Mouse (Mus musculus): ENCODE data around the gene Sac3d1.
A peak's percentile ranks its signal among the peaks of the same experiment; 100 is the strongest.
"Not testable (repeated sequence)": the region's sequence is repeated elsewhere in the genome, so short reads cannot be mapped to it uniquely, and the experiment has no call there.

Sac3d1 gene

DNA sequence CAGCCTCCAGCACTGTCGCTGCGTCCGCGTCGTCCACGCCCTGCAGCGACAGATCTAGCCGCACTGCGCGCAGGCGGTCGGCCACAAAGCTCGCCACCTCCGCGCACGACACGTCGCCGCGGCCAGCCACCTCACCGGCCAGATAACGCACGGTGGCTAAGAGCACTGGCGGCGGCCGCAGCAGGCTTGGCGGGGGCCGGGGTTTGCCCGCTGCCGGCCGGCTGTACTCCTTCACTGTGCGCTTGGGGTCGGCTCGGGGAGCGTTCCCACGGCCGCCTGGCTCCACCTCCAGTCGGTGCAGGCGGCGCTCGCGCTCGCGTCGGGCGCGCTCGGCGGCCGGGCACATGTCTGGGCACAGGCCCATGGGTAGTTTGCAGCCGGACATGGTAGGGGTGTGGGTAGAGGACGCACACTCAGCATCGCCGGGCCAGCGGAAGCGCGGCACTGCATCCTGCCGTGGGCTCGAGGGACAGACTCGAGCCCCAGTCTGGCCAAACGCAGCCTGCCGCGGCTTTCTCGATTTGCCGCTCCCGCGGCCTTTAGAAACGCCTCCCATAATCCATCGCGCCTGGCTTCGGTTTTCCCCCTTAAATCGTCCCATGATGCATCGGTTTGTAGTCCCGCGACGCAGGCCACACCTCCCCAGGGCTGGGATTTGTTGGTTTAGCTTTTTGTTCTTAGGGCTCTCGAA is at the start of gene Sac3d1:
Gene Sac3d1 (minus strand): TSS at position 665 of the 691 bp plus-strand sequence.
- peak; percentile 89 for DNase-seq (ENCODE audit: extremely low spot score, low spot score)

DNA sequence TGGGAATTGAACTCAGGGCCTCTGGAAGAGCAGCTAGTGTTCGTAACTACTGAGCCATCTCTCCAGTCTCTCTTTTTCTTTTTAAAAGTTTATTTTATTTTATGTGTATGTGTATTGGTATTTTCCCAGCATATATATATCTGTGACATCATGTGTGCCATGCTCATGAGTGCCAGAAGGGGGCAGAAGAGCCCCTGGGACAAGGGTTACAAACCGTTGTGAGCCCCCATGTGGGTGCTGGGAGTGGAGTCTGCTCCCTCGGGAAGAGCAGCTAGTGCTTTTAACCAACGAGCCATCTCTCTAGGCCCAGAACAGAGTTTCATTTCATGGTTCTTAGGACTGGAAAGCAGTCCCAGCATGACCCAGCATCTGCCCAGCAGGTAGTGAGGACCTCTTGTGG is 48.3 kb upstream of the Sac3d1 start:
- no peak for DNase-seq (ENCODE audit: extremely low spot score, low spot score)

DNA sequence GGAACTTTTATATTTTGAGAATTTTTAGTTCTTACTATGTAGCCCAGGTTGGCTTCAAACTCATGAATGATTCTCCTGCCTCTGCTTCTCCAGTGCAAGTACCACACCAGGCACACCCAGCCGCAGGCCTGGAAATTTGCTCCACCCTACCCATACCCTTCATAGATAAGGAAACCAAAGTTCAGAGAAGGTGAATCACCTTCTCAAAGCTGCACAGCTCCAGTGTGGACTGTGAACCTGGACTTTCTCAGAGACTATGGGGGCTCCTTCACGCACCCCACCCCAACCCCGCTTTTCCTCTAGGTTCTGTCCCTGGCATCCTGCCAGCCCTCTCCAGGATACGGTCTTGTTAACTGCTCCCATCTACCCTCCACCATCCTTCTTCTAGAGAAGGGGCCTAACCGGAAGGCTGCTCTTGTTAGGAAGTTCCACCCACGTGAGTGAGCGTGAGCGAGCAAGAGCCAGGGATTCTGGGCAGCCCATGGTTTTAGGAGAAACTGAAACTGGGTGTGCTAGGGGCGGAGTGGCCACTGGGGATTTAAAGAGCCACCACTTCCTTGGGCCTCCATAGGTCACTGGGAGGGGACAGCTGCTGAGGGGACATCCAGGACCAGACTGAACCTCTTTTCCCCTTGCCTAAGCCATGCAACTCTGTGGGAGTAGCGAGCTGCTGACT is 45.6 kb upstream of the Sac3d1 start:
- no peak for DNase-seq (ENCODE audit: extremely low spot score, low spot score)

DNA sequence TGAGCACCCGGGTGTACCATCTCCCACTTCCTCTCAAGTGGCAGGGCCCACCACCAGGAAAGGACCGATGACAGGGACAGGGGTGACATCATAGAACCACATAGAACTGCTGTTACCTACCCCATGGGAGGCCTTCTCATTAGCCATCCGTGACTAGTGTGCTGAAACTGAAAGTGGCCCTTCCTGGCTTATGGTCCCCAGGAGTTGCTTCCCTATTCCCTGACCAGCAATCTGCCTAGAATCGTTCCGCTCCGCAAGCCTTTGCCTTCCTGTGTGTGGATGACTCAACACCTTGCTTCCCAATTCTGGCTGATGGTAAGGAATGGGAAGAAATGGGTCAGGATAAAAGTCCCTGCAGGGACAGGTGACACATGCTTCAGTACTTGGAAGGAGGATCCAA is 38.8 kb upstream of the Sac3d1 start:
- DNase-seq (ENCODE audit: extremely low spot score, low spot score), result no peak

DNA sequence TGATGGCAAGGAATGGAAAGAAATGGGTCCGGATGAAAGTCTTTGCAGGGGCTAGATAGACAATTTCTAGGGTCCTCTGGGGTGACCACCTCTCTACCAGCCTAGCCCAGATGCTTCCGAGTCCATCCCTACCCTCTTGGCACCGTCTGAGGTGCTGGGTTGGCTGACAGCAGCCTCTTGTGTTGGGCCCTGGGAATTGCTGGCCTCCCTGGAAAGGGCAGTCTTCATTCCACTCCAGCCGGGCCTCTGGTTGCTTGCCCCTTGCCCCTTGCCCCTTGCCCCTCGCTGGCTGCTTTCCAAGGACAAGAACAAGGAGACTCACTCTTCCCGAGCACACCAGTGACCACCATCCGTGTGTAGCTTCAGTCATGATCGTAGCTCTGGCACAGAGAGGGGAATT is 37.9 kb upstream of the Sac3d1 start:
- DNase-seq (ENCODE audit: extremely low spot score, low spot score), result no peak

DNA sequence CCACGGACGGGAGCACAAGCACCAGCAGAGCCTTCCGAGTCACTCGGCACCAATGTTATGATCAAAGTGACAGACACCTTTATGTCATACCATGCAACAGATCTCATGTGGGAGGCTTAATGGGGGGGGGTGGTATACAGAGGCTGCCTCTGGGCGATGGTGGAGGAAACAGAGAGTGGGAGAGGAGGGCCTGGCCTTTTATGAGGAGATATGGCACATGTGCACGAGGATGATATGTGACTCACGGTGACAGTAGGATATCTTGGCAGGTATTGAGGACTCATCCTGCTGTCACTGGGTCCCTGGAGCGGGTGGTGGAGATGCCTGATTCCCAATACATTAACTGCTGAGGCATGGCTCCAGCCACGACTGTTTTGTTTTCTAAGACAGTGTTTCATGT is 36.7 kb upstream of the Sac3d1 start:
- DNase-seq (ENCODE audit: extremely low spot score, low spot score), result no peak

DNA sequence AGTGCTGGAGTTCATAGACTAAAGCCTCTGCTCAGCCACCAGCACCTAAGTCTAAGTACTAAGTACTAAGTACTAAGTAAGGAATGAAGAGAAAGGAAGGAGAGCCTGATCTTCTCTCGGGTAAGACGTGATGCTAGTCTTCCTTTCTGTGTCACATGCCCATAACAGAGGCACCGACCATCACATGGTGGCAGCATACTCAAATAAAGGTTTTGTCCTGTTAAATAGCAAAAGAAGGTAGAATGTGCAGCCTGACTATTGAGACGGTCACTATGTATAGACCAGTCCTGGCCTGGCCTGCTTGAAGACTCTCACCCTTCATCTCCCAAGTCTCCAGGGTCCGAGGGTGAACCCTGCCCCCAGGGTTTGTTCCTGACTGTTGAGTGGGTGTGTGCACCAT is 26.4 kb upstream of the Sac3d1 start:
- DNase-seq (ENCODE audit: extremely low spot score, low spot score), result no peak

DNA sequence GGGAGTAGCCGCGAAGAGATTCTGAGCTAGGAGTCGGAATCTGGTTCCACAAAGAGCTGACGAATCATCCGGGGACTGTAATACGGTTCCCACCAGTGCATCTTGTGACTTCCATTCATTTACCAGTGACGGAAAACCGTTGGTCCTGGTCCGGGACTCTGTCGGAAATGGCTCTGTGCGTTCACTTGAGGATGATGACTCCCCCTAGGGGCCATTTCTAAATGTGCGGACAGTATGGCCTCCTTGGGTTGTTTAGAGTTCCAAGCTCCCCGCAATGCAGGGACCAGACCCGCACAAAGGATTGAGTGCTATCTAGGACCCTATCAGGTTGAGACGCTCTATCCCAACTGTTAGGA is 22.9 kb upstream of the Sac3d1 start, which contains the start of gene Arl2:
Gene Arl2 (minus strand): TSS at position 155 of the 356 bp plus-strand sequence.
- peak; percentile 87 for DNase-seq (ENCODE audit: extremely low spot score, low spot score)

DNA sequence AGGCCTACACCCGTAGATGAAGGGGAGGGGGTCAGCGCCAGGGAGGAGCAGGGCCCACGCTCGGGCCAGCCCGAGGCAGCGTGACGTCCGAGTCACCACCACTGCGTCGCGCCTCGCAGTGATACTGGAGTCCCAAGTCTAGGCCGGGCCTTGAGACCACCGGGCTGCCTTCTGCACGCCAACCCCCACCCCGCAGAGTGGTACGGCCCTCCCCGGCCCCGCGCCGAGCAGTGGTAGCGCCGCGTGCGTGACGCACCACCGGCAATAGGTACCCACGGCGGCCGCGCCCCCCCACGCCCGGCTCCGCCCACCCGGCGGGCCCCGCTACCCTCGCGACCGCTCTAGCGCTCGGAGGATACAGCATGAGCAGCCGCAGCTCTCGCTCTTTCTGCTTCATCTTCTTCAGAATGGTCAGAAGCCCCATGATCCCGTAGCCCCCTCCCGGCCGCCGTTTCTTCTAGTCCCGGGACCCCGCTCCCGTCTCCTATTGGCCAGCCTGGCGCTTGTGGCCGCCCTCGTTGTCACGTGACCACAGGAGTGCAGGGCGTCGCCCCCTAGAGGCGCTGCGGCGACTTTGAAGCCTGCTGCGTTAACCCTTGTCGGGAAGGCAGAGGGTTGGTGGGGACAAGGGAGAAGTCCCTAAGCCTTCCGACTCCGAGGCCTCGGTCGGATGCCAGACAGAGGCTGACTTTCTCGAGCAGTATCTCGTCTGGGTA is 22.4 kb upstream of the Sac3d1 start, which contains the start of gene Batf2:
Gene Batf2 (plus strand): TSS at position 306 of the 716 bp plus-strand sequence.
- DNase-seq (ENCODE audit: extremely low spot score, low spot score), result peak; percentile 97

DNA sequence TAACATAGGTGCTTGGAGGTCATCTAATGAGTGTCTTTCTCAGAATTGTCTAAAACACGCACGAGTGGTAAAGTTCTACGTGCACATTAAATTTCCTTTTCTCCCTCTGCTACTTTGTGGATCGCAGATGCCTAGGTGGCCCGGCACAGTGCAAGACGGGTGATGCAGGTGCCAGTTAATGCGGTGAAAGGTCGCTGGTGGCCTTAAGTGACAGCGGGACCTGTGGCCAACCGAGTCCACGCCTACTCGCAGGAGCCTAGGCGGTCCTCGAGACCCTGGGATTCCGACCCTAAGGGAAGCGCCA is 21.9 kb upstream of the Sac3d1 start:
- no peak for DNase-seq (ENCODE audit: extremely low spot score, low spot score)

DNA sequence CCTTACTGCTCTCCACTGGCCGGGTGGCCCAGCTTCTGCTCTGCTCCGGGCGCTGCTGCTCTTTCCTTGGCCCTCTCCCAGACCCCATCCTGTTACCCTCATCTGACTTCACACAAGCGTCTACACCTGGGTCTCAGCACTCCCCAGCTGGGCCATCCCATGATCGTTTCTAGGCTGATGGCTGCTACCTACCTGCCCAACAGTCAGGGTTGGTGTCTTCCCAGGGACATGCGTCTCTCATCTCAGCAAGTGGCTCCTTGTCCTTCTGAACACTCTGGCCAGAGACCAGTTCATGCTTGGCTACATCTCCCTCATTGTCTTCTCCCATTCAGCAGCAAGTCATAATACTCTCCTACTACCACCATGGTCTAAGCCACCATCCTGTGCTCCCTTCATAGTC is 21.3 kb upstream of the Sac3d1 start:
- DNase-seq (ENCODE audit: extremely low spot score, low spot score), result no peak

DNA sequence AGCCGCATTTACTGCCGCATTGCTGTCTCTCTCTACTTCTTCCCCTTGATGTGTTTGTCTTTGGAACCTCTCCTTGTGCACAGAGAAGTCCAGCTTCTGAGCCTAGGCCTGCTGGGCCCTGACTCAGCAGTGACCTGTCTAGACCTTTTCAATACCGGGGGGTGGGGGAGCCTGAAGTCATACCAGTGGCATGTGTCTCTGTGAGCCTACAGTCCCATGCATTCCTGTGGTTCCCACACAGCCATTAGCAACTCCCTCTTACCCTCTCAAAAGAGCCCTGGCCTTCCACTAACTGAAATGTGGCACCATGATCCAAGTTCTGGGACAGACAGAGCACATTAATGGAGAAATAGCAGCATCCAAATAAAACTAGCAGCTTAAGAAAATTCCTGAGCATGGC is 17.9 kb upstream of the Sac3d1 start:
- DNase-seq (ENCODE audit: extremely low spot score, low spot score), result no peak

DNA sequence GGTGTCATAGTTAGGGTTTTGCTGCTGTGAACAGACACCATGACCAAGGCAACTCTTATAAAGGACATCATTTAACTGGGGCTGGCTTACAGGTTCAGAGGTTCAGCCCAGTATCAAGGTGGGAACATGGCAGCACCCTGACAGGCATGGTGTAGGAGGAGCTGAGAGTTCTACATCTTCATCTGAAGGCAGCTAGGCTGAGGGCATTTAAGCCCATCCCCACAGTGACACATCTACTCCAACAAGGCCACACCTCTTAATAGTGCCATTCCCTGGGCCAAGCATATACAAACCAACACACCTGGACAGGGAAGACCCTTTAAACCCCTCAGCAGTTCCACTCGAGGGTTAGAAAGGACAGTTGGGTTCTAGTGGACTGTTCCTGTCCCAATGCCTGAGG is 14.7 kb upstream of the Sac3d1 start:
- DNase-seq (ENCODE audit: extremely low spot score, low spot score), result not testable (repeated sequence)

DNA sequence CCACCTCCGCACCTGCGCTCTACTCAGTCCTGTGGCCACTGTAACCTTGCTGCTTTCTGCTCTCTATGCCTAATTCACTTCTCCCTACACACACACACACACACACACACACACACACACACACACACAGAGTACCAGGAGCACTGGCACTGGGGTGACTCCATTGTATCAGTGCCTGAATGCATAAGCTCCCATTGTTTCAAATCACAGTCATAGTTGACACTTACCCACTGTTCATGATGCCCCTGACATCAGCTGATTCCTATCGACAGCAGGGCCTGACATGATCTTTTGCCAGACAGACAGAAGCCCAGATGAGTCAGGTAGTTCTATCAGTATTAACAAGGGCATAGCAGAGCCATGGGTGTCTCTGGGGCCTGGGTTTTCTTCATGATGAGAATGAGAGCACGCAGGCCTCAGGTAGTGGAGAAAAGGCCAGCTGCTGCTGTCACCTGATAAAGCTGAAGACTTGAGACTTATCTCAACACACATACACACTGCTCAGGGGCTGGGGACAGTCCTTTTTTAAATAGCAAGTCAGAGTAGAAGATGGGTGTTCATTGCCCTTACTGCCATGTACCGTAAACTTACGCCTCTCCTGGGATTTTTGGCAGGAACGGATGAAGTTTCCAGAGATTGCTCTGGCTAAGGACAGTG is 13.8 kb upstream of the Sac3d1 start:
- DNase-seq (ENCODE audit: extremely low spot score, low spot score), result no peak

DNA sequence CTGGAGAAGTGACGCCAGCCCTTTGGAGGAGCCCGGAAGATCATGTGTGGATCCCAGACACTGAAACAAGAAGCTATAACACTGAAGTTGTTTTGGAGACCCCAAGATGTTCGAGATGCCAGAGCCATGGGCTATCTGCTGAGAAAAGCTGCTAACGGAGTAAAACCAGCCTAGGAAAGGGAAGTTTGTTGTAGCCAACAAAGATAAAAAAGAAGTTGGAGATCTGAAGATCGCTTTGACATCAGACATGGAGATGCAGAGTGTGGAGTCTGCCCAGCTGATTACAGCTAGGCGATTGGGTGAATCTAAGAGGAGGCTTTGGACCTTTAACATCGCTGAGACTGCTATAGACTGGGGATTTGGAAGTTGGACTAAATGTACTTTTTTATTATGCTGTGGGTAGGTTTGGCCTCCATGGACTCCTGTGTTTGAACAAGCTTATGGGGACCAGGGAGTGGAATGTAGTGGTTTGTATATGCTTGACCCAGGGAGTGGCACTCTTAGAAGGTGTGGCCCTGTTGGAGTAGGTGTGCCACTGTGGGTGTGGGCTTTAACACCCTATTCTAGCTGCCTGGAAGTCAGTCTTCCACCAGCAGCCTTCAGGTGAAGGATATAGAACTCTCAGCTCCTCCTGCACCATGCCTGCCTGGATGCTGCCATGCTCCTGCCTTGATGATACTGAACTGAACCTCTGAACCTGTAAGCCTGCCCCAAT is 12.1 kb upstream of the Sac3d1 start:
- not testable (repeated sequence) for DNase-seq (ENCODE audit: extremely low spot score, low spot score)

DNA sequence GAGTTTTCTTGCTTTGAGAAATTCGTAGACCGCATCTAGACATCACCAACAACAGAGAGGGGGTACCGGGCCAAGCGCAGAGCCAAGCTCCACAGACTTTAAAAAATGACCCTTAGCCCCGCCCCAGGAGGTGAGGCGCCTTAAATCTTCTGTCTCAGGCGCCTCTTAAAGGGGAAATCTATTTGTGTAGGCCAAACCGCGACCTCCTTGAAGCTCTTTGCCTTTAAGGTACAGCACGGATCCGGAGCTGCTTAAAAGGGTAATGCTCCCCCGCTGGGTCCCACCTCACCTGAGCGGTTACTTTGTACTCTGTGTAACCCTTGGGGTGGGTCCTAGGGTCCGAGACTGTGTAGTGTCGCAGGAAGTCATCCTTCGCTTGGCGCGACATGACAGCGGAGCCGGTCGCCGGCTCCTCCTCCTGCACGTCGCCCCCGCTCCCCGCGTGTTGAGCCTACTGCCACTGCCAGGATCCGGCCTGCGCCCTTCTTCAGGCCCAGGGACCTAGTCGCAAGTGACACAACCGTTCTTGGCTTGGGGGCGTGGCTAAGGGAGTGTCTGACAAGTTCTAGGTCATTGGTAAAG is 9.4 kb upstream of the Sac3d1 start, which contains the start of gene Snx15:
Gene Snx15 (minus strand): TSS at position 545 of the 582 bp plus-strand sequence.
- DNase-seq (ENCODE audit: extremely low spot score, low spot score), result peak; percentile 91

DNA sequence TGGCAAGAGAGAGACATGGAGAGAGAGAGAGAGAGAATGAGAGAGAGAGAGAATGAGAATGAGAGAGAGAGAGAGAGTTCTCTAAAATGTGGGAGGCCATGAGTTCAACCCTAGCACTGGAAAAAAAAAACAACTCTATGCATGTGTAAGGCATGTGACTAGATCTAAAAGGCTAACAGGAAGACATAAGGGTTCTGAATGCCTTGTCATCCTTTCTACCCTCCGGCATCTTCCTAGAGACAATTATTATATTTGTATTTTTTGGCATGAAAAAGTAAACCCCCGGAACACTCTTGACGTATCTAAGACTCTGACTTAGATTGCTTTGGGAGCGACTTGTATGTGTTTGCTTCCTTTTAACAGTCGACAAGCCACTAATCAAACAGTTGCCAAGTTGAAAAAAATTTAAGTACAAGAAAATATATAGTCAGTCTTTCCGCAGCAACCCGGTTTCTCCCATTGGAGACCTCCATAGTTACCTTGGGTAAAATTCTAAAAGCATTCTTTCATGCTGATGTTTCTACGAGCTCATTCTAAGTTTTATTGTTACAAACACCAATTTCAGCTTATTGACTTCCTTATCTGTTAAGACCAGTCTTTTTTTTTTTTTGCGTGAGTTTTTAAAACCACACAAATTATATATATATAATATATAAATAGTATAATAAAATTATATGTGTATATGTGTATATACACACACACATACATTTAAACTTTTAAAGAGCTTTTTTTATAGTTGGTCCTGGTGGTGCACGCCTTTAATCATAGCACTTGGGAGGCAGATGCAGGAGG is 8.5 kb upstream of the Sac3d1 start:
- no peak for DNase-seq (ENCODE audit: extremely low spot score, low spot score)

DNA sequence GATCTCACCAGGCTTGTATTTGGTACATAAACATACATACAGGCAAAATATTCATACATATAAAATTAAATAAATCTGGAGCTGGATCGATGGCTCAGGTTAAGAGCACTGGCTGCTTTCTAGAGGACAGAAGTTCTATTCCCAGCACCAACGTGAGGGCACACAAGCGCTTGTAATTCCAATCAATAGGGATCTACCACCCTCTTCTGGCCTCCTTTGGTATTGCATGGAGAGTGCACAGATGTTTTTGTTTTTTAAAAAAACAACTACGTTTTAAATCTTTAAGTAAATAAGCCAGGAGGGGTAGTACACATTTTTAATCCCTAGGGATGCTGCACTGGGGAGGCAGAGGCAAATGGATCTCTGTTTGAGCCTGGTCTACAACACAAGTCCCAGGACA is 7.8 kb upstream of the Sac3d1 start:
- DNase-seq (ENCODE audit: extremely low spot score, low spot score), result peak; percentile 50

DNA sequence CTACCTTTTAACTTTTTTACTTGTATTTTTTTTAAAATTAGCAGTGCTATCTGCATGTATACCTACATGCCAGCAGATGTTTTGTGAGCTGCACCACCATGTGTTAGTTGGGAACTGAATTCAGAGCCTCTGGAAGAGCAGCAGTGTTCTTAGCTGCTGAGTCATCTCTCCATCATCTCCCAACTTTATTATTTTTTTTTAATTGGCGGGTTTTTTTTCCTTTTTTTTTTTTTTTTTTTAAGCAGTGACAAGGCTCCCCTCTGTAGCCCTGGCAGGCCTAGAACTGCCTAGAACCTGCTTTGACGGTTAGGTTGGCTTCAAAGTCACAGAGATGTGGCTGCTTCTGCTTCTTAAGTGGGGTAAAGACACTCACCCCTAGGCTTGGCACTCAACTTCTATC is 6.4 kb upstream of the Sac3d1 start:
- no peak for DNase-seq (ENCODE audit: extremely low spot score, low spot score)

DNA sequence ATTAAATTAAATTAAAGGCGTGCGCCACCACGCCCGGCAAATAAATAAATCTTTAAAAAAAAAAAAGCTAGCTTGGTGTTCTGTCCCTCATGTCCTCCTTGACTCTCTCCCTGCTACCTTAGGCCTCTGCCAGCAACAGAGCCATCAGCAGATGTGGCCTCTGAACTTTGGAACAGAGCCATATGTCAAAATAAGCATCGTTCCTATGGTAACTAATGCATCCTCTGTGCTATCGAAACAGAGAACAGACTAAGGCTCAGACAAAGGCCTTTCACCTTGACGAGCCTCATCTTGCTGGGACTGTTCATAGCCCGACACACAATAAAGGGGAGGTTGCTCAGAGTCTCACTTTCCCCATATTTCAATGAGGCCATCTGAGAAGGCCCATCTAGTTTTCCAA is 4.9 kb upstream of the Sac3d1 start:
- peak; percentile 41 for DNase-seq (ENCODE audit: extremely low spot score, low spot score)
